Mouse (Mus musculus) lung, postnatal 14 days (tissue): ENCODE results near the gene Mpz.

ENCODE experiments used
- DNase-seq: peaks from one replicate; pipeline ENCODE4 v3.0.0; 2021

The Mpz gene

DNA sequence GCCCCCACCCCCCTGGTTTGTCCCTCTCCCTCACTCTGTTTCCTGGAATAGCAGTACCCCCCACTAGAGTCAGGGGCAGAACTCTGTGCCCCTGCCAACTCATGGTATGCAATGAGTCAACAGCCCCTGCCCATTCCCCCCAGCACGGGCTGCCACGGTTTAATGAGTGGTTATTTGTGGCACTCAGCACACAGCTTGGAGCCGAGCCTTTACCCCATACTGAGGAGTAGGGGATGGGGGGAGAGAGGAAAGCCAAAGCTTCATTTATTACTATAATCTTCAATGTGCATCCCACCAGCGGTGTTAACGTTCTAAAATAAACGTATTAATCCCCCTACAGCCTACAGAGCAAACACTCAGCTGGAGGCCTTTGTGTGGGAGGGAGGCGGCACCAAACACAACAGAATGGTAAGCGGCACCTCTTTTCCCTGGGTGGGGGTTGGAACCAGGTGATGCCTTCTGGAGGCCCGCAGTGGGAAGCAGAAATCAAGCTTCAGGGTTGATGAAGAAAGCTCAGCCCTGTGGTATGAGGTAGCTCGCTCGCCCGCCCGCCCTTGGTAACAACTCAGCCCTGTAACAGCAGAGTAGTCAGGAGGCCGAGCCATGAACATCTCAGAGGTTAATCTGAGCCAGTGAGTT, 39.1 kb downstream of the Mpz start:
- DNase-seq: no peak

DNA sequence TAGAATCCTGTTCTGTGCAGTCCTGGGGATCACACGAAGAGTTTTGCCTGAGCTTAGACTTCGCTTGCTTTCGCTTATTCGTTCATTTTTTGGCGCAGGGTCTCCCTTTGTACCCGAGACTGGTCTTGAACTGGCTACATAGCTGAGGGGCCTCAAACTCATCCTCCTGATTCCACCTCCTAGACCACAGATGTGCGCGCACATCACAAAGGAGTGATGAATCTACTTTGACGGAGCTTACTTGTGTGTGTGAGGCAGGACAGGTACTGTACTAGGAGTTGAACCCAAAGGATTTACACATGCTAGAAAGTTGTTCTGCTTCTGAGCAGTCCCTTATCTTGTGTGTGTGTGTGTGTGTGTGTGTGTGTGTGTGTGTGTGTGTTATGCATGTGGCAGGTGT, 40.3 kb downstream of the Mpz start:
- DNase-seq: no peak

DNA sequence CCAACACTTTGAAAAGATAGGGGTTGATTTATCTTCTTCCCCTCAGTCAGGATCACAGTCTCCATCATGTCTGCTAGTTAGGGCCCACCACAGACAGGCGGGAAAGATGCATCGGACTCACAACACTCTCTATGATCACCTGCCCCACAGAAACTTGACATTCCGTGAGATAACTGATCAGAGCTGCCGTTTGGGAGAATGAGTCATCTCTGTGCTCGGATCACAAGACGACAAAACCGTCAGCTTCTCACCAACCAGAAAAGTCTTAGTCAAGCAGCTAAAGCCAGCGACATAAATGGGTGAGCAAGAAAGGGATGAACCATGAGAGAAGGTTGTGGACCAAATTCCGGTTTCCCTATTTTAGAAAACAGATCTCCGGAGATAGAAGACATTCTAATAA, 41.8 kb downstream of the Mpz start:
- DNase-seq: no peak

DNA sequence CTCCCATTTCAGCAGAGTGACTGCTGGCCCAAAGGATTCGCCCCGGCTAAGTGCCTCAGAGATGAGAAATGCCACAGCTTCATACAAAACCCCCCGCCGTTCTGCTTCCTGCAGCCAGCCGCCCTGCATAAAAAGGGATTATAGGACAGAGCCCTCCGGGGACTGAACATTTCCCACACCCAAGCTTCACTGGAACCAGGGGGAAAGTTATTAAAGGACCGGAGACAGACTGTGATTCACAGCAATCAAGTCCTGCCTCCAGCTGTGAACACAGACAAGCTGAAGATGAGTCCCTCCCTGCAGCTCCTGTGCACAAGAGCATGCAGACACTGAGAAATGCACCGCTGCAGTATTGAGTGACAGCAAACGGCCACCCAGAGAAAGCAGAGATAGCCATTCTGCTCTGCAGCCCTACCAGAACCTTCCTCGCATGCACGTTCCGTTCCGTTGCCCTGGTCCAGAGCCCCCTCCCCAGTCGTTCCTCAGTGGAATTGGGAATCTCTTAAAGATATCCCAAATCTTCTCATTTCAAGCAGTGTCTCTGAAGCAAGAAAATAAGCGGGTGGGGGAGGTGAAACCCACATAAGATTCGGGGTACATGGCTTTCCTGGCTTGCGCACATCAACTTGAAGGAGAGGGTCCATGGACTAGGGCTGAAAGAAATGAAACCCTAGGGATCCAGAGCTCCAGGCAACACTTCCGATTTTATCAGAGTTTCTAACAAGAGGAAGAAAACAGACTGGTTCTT, 42.8 kb downstream of the Mpz start:
- DNase-seq: no peak

- no peak for DNase-seq
Measured at GRCm38 (mm10) chr1:171193911-171194830, 43.7 kb downstream of the Mpz start.

GRCm38 (mm10) chr1:171195046-171195822, 44.7 kb downstream of the Mpz start:
- no peak for DNase-seq

GRCm38 (mm10) chr1:171195887-171196397, 45.4 kb downstream of the Mpz start, which contains the start of gene Pcp4l1:
Gene Pcp4l1, minus strand, starts transcription at chr1:171196268.
- peak; percentile 57 for DNase-seq

GRCm38 (mm10) chr1:171199532-171199931, 49.0 kb downstream of the Mpz start:
- DNase-seq: no peak

GRCm38 (mm10) chr1:171200769-171201168, 50.3 kb downstream of the Mpz start:
- no peak for DNase-seq

DNA sequence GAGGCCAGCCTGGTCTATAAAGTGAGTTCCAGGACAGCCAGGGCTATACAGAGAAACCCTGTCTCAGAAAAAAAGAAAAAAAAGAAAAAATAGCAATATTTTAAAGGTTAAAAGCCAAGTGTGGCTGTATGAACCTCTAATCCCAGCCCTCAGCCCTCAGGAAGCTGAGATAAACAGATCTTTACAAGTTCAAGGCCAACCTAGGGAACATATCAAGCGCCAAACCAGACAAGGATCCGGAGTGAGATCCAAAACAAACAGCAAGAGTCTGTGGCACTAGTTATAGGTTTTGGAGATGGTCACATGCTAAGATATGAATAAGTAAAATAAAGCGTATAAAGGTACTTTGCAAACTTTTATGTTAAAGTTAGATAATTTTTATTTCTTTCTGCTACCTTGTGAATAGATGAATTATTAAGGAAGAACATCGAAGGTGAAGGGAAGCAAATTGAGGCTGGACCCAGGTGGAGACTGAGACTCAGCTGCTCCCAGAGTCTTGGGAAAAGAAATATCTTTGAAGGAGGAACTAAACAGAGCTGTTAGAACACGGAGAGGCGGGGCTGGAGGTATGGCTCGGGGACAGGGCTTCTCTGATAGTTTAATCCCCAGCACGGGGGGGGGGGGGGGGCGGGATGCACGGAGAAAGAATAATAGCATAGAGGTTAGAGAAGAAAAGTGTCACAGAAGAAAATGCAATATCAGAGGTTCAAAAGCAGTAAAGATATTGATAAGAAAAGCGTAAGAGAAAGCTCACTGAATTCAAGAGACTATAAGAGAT, 53.1 kb downstream of the Mpz start:
- DNase-seq: no peak

DNA sequence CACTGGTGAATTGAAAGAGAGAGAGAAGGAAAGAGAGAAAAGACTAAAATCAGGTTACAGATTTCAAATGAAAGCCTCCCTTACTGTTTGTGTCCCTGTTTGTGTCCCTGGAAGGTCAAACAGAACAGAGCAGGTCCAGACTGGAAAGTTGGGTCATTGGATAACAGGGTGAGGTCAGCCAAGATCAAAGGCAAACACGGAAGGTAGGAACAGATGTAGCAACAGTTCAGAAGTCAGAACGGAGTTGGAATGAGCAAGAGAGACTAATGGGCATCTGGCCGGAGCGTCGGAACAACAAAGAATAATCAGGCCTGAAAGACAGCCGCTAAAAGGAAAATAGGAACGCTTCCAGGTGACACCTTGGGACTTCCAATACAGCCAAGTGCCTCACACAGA, 53.7 kb downstream of the Mpz start:
- DNase-seq: no peak

DNA sequence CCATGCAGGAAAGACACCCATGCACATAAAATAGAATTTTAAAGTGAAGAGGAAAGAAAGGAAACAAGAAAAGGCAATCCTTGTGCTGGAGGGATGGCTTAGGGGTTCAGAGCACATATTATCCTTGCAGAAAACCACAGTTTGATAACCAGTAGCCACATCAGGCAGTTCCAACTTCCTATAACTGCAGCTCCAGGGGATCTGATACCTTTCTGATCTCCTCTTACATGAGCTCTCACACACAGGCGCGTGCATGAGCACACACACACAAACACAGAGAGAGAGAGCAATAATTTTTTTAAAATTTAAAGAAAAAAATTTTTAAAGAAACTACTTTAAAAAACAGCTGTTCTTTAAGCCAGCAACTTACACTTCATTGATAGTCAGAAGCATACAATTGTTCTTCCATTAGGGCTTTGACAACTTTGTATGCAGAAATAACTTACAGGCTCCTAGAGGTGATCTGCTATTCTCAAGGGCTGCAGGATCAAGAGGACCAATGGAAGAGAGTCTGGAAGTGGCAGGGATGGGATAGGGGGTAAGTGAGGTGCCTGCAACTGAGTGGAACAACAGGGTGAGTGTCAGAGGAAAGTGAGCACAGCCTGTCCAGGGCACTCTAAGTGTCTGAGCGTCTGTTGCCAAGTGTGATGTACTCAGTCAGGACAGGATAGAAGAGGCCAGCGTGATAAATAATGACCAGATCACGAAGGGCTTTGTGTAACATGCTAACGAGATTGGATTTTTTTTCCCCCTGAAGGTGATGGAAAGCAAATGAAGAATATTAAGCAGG, 55.4 kb downstream of the Mpz start:
- DNase-seq: no peak

DNA sequence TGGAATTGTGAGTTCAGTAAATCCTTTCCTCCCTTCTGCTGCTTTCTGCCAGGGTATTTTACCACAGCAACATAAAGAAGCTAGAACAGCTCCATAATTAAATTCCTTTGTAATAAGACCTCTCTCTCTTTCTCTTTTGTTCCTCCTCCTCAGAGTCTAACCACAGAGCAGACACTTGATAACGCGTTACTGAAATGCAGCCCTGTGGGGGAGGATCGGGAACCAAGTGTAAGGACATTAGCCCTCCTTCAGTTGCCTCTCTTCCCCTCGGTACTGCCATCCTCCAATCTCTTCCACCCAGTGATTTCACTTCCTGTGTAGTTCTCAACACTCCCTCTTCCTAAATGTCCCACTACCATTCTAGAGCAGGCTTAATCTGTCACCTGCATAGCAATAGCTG, 58.9 kb downstream of the Mpz start:
- DNase-seq: no peak
